Mouse (Mus musculus): ENCODE measurements around the gene Rhno1. TPM values are rescaled to one million over a fixed set of nuclear protein-coding genes. Genes with fewer than 3 reads are reported as not detected.
"Not testable (repeated sequence)": the region's sequence is repeated elsewhere in the genome, so short reads cannot be mapped to it uniquely, and the experiment has no call there.

The Rhno1 gene
- total and polyA plus RNA-seq, 3 experiments = 46.8 to 137 (median 88.1) TPM

DNA sequence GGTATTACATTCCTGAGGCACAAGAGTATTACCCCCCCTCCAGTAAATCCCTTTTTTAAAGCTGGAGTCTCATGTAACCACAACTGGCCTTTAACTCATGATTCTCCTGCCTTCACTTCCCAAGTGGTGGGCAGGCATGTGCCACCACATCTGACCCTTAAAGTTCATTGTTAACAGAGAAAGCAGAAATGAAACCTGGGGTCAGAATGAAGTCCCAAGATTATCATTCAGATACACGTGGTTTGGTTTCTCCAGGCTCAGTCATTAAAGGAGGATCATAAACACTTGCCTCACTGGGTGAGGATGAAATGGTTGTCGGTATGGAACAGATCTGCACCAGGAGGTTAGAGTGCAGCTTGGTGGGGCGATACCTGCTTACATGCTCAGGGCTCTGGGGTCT, 18.5 kb upstream of the Rhno1 start:
- TF ChIP-seq TAL1 (IDR thresholded peaks at IDR 0.05; ENCODE audit: low read length) = no peak
- no peak for TF ChIP-seq MEF2A (IDR thresholded peaks at IDR 0.05; ENCODE audit: extremely low read depth, insufficient replicate concordance, low read depth, low read length, poor library complexity, severe bottlenecking)
- no peak for TF ChIP-seq HCFC1 (IDR thresholded peaks at IDR 0.05; ENCODE audit: low read depth, low read length)
- no peak for TF ChIP-seq MYB (IDR thresholded peaks at IDR 0.05; ENCODE audit: low read depth, low read length)
- TF ChIP-seq POLR2AphosphoS2 (IDR thresholded peaks at IDR 0.05; ENCODE audit: low read length) = no peak
- no peak for TF ChIP-seq ZMIZ1 (IDR thresholded peaks at IDR 0.05; ENCODE audit: low read depth, low read length)
- TF ChIP-seq ZNF384 (IDR thresholded peaks at IDR 0.05; ENCODE audit: low read depth, low read length) = no peak
- no peak for TF ChIP-seq ETS1 (IDR thresholded peaks at IDR 0.05; ENCODE audit: low read depth, low read length)
- no peak for TF ChIP-seq NRF1 (IDR thresholded peaks at IDR 0.05; ENCODE audit: insufficient read depth, low read depth, low read length, poor library complexity, severe bottlenecking)
- no peak for TF ChIP-seq CHD1 (IDR thresholded peaks at IDR 0.05; ENCODE audit: low read depth, low read length)
- no peak for TF ChIP-seq MAZ (IDR thresholded peaks at IDR 0.05; ENCODE audit: low read depth, low read length)
- TF ChIP-seq ZC3H11A (IDR thresholded peaks at IDR 0.05; ENCODE audit: low read depth, low read length) = no peak
- TF ChIP-seq CTCF (IDR thresholded peaks at IDR 0.05 in 2 of 3, conservative IDR thresholded peaks at IDR 0.05 in 1 of 3; ENCODE audit: control insufficient read depth in 1 of 3, insufficient read depth in 1 of 3, low read depth in 2 of 3, low read length in 3 of 3, poor library complexity in 1 of 3, severe bottlenecking in 1 of 3) = no peak
- TF ChIP-seq ELF1 (IDR thresholded peaks at IDR 0.05; ENCODE audit: low read depth, low read length) = no peak
- no peak for TF ChIP-seq RAD21 (IDR thresholded peaks at IDR 0.05; ENCODE audit: low read depth, low read length)
- TF ChIP-seq JUND (IDR thresholded peaks at IDR 0.05; ENCODE audit: low read depth, low read length) = no peak
- TF ChIP-seq NELFE (IDR thresholded peaks at IDR 0.05; ENCODE audit: low read depth, low read length) = no peak
- no peak for TF ChIP-seq USF2 (IDR thresholded peaks at IDR 0.05; ENCODE audit: borderline replicate concordance in 1 of 2, insufficient read depth in 1 of 2, low read depth in 1 of 2, low read length in 2 of 2)
- no peak for TF ChIP-seq POLR2AphosphoS5 (IDR thresholded peaks at IDR 0.05; ENCODE audit: borderline replicate concordance, low read depth, low read length)
- TF ChIP-seq ZKSCAN1 (IDR thresholded peaks at IDR 0.05; ENCODE audit: low read depth, low read length) = no peak
- H3K9ac ChIP-seq (ENCODE audit: control insufficient read depth, low read depth, low read length, poor library complexity, severe bottlenecking) = no peak overlapping the region
- no peaks in the 10 kb centered on the region for H3K79me2 ChIP-seq (ENCODE audit: control insufficient read depth, insufficient read depth, low read length, poor library complexity)
- H3K4me1 ChIP-seq (ENCODE audit: control insufficient read depth in 1 of 2, insufficient read depth in 2 of 2, low read length in 2 of 2) = peaks cover 0 to 8% of the 10 kb centered on the region in 2 experiments; a peak in 1 of 4 replicates
- no peak overlapping the region for H3K4me3 ChIP-seq (ENCODE audit: control insufficient read depth in 1 of 2, insufficient read depth in 1 of 2, low read depth in 2 of 2, low read length in 2 of 2)
- no peaks in the 10 kb centered on the region for H3K9me3 ChIP-seq (replicated peaks; ENCODE audit: insufficient read depth, low read length)
- H3K36me3 ChIP-seq (ENCODE audit: control insufficient read depth in 1 of 2, insufficient read depth in 2 of 2, low read length in 2 of 2) = no peaks in the 10 kb centered on the region
- no peak overlapping the region for H3K27ac ChIP-seq (ENCODE audit: control insufficient read depth, low read depth, low read length)
- no peak for DNase-seq (ENCODE audit: low read depth, low spot score)
- H3K27me3 ChIP-seq (ENCODE audit: control insufficient read depth in 1 of 2, insufficient read depth in 2 of 2, low read length in 2 of 2) = no peaks in the 10 kb centered on the region

DNA sequence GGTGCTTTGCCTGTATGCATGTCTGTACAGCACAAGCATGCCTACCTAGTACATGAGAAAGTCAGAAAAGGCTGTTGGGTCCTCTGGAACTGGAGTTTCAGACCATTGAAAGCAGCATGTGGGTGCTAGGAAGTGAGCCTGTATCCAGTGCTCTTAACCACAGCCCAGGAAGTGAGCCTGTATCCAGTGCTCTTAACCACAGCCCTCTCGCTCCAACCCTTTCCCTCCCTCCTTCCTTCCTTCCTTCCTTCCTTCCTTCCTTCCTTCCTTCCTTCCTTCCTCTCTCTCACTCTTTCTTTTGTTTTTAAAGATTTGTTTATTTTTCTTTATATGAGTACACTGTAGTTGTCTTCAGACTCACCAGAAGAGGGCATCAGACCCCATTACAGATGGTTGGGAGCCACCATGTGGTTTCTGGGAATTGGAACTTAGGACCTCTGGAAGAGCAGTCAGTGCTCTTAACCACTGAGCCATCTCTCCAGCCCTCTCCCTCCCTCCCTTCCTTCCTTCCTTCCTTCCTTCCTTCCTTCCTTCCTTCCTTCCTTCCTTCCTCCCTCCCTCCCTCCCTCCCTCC, 18.0 kb upstream of the Rhno1 start:
- H3K27ac ChIP-seq (ENCODE audit: control insufficient read depth, low read depth, low read length); H3K79me2 ChIP-seq (ENCODE audit: control insufficient read depth, insufficient read depth, low read length, poor library complexity); DNase-seq (ENCODE audit: low read depth, low spot score); H3K4me3 ChIP-seq (ENCODE audit: control insufficient read depth in 1 of 2, insufficient read depth in 1 of 2, low read depth in 2 of 2, low read length in 2 of 2); H3K36me3 ChIP-seq (ENCODE audit: control insufficient read depth in 1 of 2, insufficient read depth in 2 of 2, low read length in 2 of 2); H3K4me1 ChIP-seq (ENCODE audit: control insufficient read depth in 1 of 2, insufficient read depth in 2 of 2, low read length in 2 of 2); H3K9me3 ChIP-seq (replicated peaks; ENCODE audit: insufficient read depth, low read length); H3K9ac ChIP-seq (ENCODE audit: control insufficient read depth, low read depth, low read length, poor library complexity, severe bottlenecking); H3K27me3 ChIP-seq (ENCODE audit: control insufficient read depth in 1 of 2, insufficient read depth in 2 of 2, low read length in 2 of 2): not testable (repeated sequence)
- peak; percentile 37; the same call in 1 of the 2 replicates for TF ChIP-seq SMC3 (IDR thresholded peaks at IDR 0.05; ENCODE audit: low read depth, low read length)
- TF ChIP-seq CTCF (IDR thresholded peaks at IDR 0.05 in 2 of 3, conservative IDR thresholded peaks at IDR 0.05 in 1 of 3; ENCODE audit: control insufficient read depth in 1 of 3, insufficient read depth in 1 of 3, low read depth in 2 of 3, low read length in 3 of 3, poor library complexity in 1 of 3, severe bottlenecking in 1 of 3) = peak in 1 of 3 experiments; percentile 40; a peak in 2 of 6 replicates

Data from MEL (cell line).